16 mouse cellular contexts compared by ENCODE assay signal in genomic region chr7:144770116-144770515, GRCm38 (mm10). TPM values are rescaled to one million over a fixed set of nuclear protein-coding genes. Genes with fewer than 3 reads are reported as not detected.
DNase-seq lines count a peak whose midpoint lies in the region; ATAC-seq lines count a peak whose summit lies in the region.
"Had no signal": no experiment of that assay in that cellular context is flagged by ENCODE, and none has a peak within 500 bp of the region (broad histone marks: within the 10 kb centered on the region; RNA-seq: fewer than 3 reads in every experiment).

No protein-coding gene starts in this region.

- 14% methylated on average over 3 of the region's 3 CpGs for WGBS in intestine, embryonic 16.5 days
- WGBS in intestine, embryonic 15.5 days: 18% methylated on average over 3 of the region's 3 CpGs
- WGBS in neural tube, embryonic 15.5 days: 50% methylated on average over 3 of the region's 3 CpGs

- H3K4me1 ChIP-seq in intestine, embryonic 16.5 days (ENCODE audit: control insufficient read depth, insufficient read depth, low read length): peaks cover 11% of the 10 kb centered on the region
- peaks cover 8% of the 10 kb centered on the region for H3K4me1 ChIP-seq in intestine, embryonic 15.5 days (replicated peaks)
- H3K4me1 ChIP-seq in neural tube, embryonic 15.5 days: peaks cover 6% of the 10 kb centered on the region; the same call in 1 of the 2 replicates
- H3K4me1 ChIP-seq: neural tube, embryonic 12.5 days had no signal

- no peaks in the 10 kb centered on the region for H3K9me3 ChIP-seq in intestine, embryonic 16.5 days (ENCODE audit: control insufficient read depth, low read length)
- H3K9me3 ChIP-seq in intestine, embryonic 15.5 days: no peaks in the 10 kb centered on the region
- no peaks in the 10 kb centered on the region for H3K9me3 ChIP-seq in neural tube, embryonic 15.5 days (replicated peaks)
- H3K9me3 ChIP-seq: embryonic facial prominence, embryonic 15.5 days; neural tube, embryonic 12.5 days had no signal

- H3K36me3 ChIP-seq in intestine, embryonic 16.5 days (ENCODE audit: control insufficient read depth, insufficient read depth, low read length): no peaks in the 10 kb centered on the region
- no peaks in the 10 kb centered on the region for H3K36me3 ChIP-seq in intestine, embryonic 15.5 days
- no peaks in the 10 kb centered on the region for H3K36me3 ChIP-seq in neural tube, embryonic 15.5 days
- H3K36me3 ChIP-seq: embryonic facial prominence, embryonic 15.5 days; neural tube, embryonic 12.5 days had no signal

- H3K4me2 ChIP-seq in intestine, embryonic 16.5 days (ENCODE audit: low read depth, low read length): no peak overlapping the region
- no peak overlapping the region for H3K4me2 ChIP-seq in intestine, embryonic 15.5 days (replicated peaks)
- no peak overlapping the region for H3K4me2 ChIP-seq in neural tube, embryonic 15.5 days
- H3K4me2 ChIP-seq: embryonic facial prominence, embryonic 15.5 days; neural tube, embryonic 12.5 days had no signal

- no peak overlapping the region for H3K4me3 ChIP-seq in intestine, embryonic 16.5 days (ENCODE audit: low read length)
- no peak overlapping the region for H3K4me3 ChIP-seq in intestine, embryonic 15.5 days (replicated peaks)
- H3K4me3 ChIP-seq in neural tube, embryonic 15.5 days (replicated peaks): no peak overlapping the region
- H3K4me3 ChIP-seq: embryonic facial prominence, embryonic 15.5 days; gastrocnemius, adult 2 months; neural tube, embryonic 12.5 days had no signal

- no peaks in the 10 kb centered on the region for H3K27me3 ChIP-seq in intestine, embryonic 16.5 days (replicated peaks; ENCODE audit: control insufficient read depth, insufficient read depth, low read length)
- H3K27me3 ChIP-seq in intestine, embryonic 15.5 days (replicated peaks): no peaks in the 10 kb centered on the region
- no peaks in the 10 kb centered on the region for H3K27me3 ChIP-seq in neural tube, embryonic 15.5 days (replicated peaks)
- H3K27me3 ChIP-seq: embryonic facial prominence, embryonic 15.5 days had no signal

- H3K9ac ChIP-seq in intestine, embryonic 16.5 days (ENCODE audit: low read depth, low read length): no peak overlapping the region
- no peak overlapping the region for H3K9ac ChIP-seq in intestine, embryonic 15.5 days
- H3K9ac ChIP-seq in neural tube, embryonic 15.5 days (replicated peaks): no peak overlapping the region
- H3K9ac ChIP-seq: embryonic facial prominence, embryonic 15.5 days; neural tube, embryonic 12.5 days had no signal

- no peak for ATAC-seq in intestine, embryonic 16.5 days
- ATAC-seq in intestine, embryonic 15.5 days: no peak
- ATAC-seq in neural tube, embryonic 15.5 days (ENCODE audit: low FRiP score): no peak
- ATAC-seq: forebrain, embryonic 14.5 days had no signal

- peak overlapping the region; percentile 9 for H3K27ac ChIP-seq in intestine, embryonic 16.5 days (ENCODE audit: low read length)
- H3K27ac ChIP-seq in intestine, embryonic 15.5 days: no peak overlapping the region
- no peak overlapping the region for H3K27ac ChIP-seq in neural tube, embryonic 15.5 days (replicated peaks)
- H3K27ac ChIP-seq: embryonic facial prominence, embryonic 15.5 days; gastrocnemius, adult 2 months; neural tube, embryonic 12.5 days had no signal

- peak; percentile 30 for DNase-seq in neural tube, embryonic 10.5 days (ENCODE audit: extremely low spot score, low spot score)
- peak; percentile 36 for DNase-seq in kidney, postnatal 14 days
- no peak for DNase-seq in liver
- no peak for DNase-seq in right cerebral cortex, adult 2 months (ENCODE audit: low spot score in 2 of 2)
- DNase-seq in thymus, postnatal 14 days: no peak
- DNase-seq: adrenal gland, adult 2 months; cerebellum, adult 9-11 months; gastrocnemius, adult 2 months; midbrain, embryonic 14.5 days; retina, postnatal 1 day had no signal

RNA-seq across cellular contexts. Expression of gene Ano1, which starts 18.3 kb away (rescaled TPM):
- polyA plus RNA-seq in intestine, embryonic 16.5 days (2015; fragmentation: Nextera tagmentation; extraction: Ambion mirVana): 19.9 and 20.3 TPM in 2 replicates
- 23.6 and 27.8 TPM in 2 replicates for polyA plus RNA-seq in intestine, embryonic 15.5 days (2015; fragmentation: Nextera tagmentation; extraction: Ambion mirVana)
- 4.2 and 8.8 TPM in 2 replicates for polyA plus RNA-seq in neural tube, embryonic 15.5 days (2015; fragmentation: Nextera tagmentation; extraction: Ambion mirVana)

Comparison
In these comparisons a context has a peak if more than half of its experiments do, and no peak if none do; other contexts are left out.
1. DNase-seq: peak in neural tube, embryonic 10.5 days (single experiment) and kidney, postnatal 14 days (single experiment); none in liver (single experiment), right cerebral cortex, adult 2 months (0 of 2) and thymus, postnatal 14 days (single experiment).